Mouse (Mus musculus): ENCODE measurements around the gene Bdkrb2. TPM values are rescaled to one million over a fixed set of nuclear protein-coding genes. Genes with fewer than 3 reads are reported as not detected.

Gene Bdkrb2
- under 1 TPM; 0.27 to 0.35 (median 0.33) TPM for total RNA-seq (2022)

GRCm38 (mm10) chr12:105562936-105563680 lies at the start of gene Bdkrb2:
Gene Bdkrb2, plus strand, starts transcription at chr12:105563226.
- no peak for DNase-seq (ENCODE audit: low spot score in 2 of 2)

- DNase-seq (ENCODE audit: low spot score in 2 of 2), result no peak
Measured at GRCm38 (mm10) chr12:105514111-105514510, 48.9 kb upstream of the Bdkrb2 start.

- DNase-seq (ENCODE audit: low spot score in 2 of 2), result no peak
Measured at GRCm38 (mm10) chr12:105517026-105517675, 45.9 kb upstream of the Bdkrb2 start.

- DNase-seq (ENCODE audit: low spot score in 2 of 2), result no peak
Measured at GRCm38 (mm10) chr12:105519851-105520250, 43.2 kb upstream of the Bdkrb2 start.

GRCm38 (mm10) chr12:105521170-105521762 lies 41.8 kb upstream of the Bdkrb2 start:
- DNase-seq (ENCODE audit: low spot score in 2 of 2), result no peak

- no peak for DNase-seq (ENCODE audit: low spot score in 2 of 2)
Measured at GRCm38 (mm10) chr12:105523737-105524136, 39.3 kb upstream of the Bdkrb2 start.

GRCm38 (mm10) chr12:105526186-105526585 lies 36.8 kb upstream of the Bdkrb2 start:
- no peak for DNase-seq (ENCODE audit: low spot score in 2 of 2)

- DNase-seq (ENCODE audit: low spot score in 2 of 2), result peak; percentile 32 to 57
Measured at GRCm38 (mm10) chr12:105526829-105527228, 36.2 kb upstream of the Bdkrb2 start.

GRCm38 (mm10) chr12:105529545-105529944 lies 33.5 kb upstream of the Bdkrb2 start:
- no peak for DNase-seq (ENCODE audit: low spot score in 2 of 2)

- DNase-seq (ENCODE audit: low spot score in 2 of 2), result no peak
Measured at GRCm38 (mm10) chr12:105531724-105532371, 31.2 kb upstream of the Bdkrb2 start.

GRCm38 (mm10) chr12:105534842-105535241 lies 28.2 kb upstream of the Bdkrb2 start:
- no peak for DNase-seq (ENCODE audit: low spot score in 2 of 2)

GRCm38 (mm10) chr12:105535968-105536760 lies 26.9 kb upstream of the Bdkrb2 start:
- DNase-seq (ENCODE audit: low spot score in 2 of 2), result no peak

GRCm38 (mm10) chr12:105537162-105537561 lies 25.9 kb upstream of the Bdkrb2 start:
- DNase-seq (ENCODE audit: low spot score in 2 of 2), result no peak

- DNase-seq (ENCODE audit: low spot score in 2 of 2), result no peak
Measured at GRCm38 (mm10) chr12:105539649-105540048, 23.4 kb upstream of the Bdkrb2 start.

GRCm38 (mm10) chr12:105541590-105542402 lies 21.2 kb upstream of the Bdkrb2 start:
- no peak for DNase-seq (ENCODE audit: low spot score in 2 of 2)

- no peak for DNase-seq (ENCODE audit: low spot score in 2 of 2)
Measured at GRCm38 (mm10) chr12:105542513-105542912, 20.5 kb upstream of the Bdkrb2 start.

GRCm38 (mm10) chr12:105543176-105543575 lies 19.9 kb upstream of the Bdkrb2 start:
- DNase-seq (ENCODE audit: low spot score in 2 of 2), result no peak

GRCm38 (mm10) chr12:105543751-105544150 lies 19.3 kb upstream of the Bdkrb2 start:
- DNase-seq (ENCODE audit: low spot score in 2 of 2), result no peak

- DNase-seq (ENCODE audit: low spot score in 2 of 2), result no peak
Measured at GRCm38 (mm10) chr12:105544872-105545271, 18.2 kb upstream of the Bdkrb2 start.

All from gastrocnemius, adult 8-10 months (tissue).